Mouse (Mus musculus) liver, embryonic 14.5 days (tissue): ENCODE results near the gene Mrfap1. TPM values are rescaled to one million over a fixed set of nuclear protein-coding genes. Genes with fewer than 3 reads are reported as not detected.

Experiments used
- ATAC-seq: fragments of 200-750 bp; cut with Nextera tagmentation; 2 replicates; pipeline ENCODE4 v1.8.0; 2017; ENCODE audit warnings: moderate number of reproducible peaks, mild to moderate bottlenecking, moderate library complexity; ENCODE audit not compliant: insufficient read depth
- DNase-seq, 3 experiments: peaks; one replicate each; pipeline ENCODE4 v3.0.0-alpha.2; 2012 to 2013; ENCODE audit warnings: low read depth in 3 of 3, low spot score in 3 of 3
- H3K27ac ChIP-seq: fragments of 300-500 bp; sonication (generic); 2 replicates; pipeline ENCODE4 v1.5.1; 2014; ENCODE audit warnings: moderate library complexity, mild to moderate bottlenecking, control low read depth, inconsistent platforms
- H3K27me3 ChIP-seq: fragments of 300-500 bp; sonication (generic); 2 replicates; pipeline ENCODE4 v1.6.1; 2014; ENCODE audit warnings: mild to moderate bottlenecking, low read length, moderate library complexity; ENCODE audit not compliant: control insufficient read depth, insufficient read depth
- H3K36me3 ChIP-seq: fragments of 300-500 bp; sonication (generic); replicated peaks from 2 replicates; pipeline ENCODE4 v1.6.1; 2014; ENCODE audit warnings: low read depth; ENCODE audit not compliant: control insufficient read depth, insufficient read depth
- H3K4me1 ChIP-seq, 2 experiments: fragments of 200-500 bp in 1 of 2; fragments of 300-500 bp in 1 of 2; sonication (generic) in 1 of 2; replicated peaks; 2 replicates each; pipeline ENCODE4 v1.6.1; 2012 to 2014; ENCODE audit warnings: antibody characterized with exemption in 1 of 2, inconsistent platforms in 1 of 2, low read length in 1 of 2; ENCODE audit not compliant: control insufficient read depth in 2 of 2, insufficient read depth in 2 of 2
- H3K4me2 ChIP-seq: fragments of 300-500 bp; sonication (generic); 2 replicates; pipeline ENCODE4 v1.6.1; 2014; ENCODE audit warnings: low read depth, mild to moderate bottlenecking, control low read depth, moderate library complexity
- H3K4me3 ChIP-seq, 2 experiments: fragments of 200-500 bp in 1 of 2; fragments of 300-500 bp in 1 of 2; sonication (generic) in 1 of 2; 2 replicates each; pipeline ENCODE4 v1.5.1; 2012 to 2014; ENCODE audit warnings: low read depth in 2 of 2, low read length in 2 of 2, mild to moderate bottlenecking in 2 of 2, control low read depth in 1 of 2, inconsistent platforms in 1 of 2, moderate library complexity in 1 of 2; ENCODE audit not compliant: insufficient read depth in 1 of 2
- H3K9ac ChIP-seq: fragments of 300-500 bp; sonication (generic); replicated peaks from 2 replicates; pipeline ENCODE4 v1.6.1; 2014; ENCODE audit warnings: mild to moderate bottlenecking, control low read depth, moderate library complexity
- H3K9me3 ChIP-seq: fragments of 300-500 bp; sonication (generic); 2 replicates; pipeline ENCODE4 v1.6.1; 2016; ENCODE audit warnings: low read length, mixed read lengths; ENCODE audit not compliant: control insufficient read depth
- CTCF ChIP-seq: IDR thresholded peaks from 2 replicates; pipeline ENCODE4 v1.5.1; 2016; ENCODE audit warnings: antibody characterized with exemption, low read depth, control low read depth
- EP300 ChIP-seq: IDR thresholded peaks from 2 replicates; pipeline ENCODE4 v1.6.1; 2016; ENCODE audit warnings: antibody characterized with exemption, low read depth
- WGBS: fragments of 180-500 bp; shearing (Covaris S2); extraction: QIAGEN DNeasy Blood & Tissue Kit; methylation state at CpG from one replicate; pipeline ENCODE4 v1.1.7; 2014; ENCODE audit not compliant: insufficient replicate concordance; 5-methylcytosine and 5-hydroxymethylcytosine counted together
- polyA plus RNA-seq, 2 experiments: library from polyadenylated mRNA; depleted of rRNA in 1 of 2; stranded (reverse) in 1 of 2; unstranded in 1 of 2; fragments of >200 nt; fragmentation: Nextera tagmentation in 1 of 2; extraction: Ambion mirVana in 1 of 2; gene quantifications; 2 replicates each; pipeline versions ENCODE4 v1.2.1 to v1.2.3; 2012 to 2014

The Mrfap1 gene
- polyA plus RNA-seq, 2 experiments: 68.4 to 156 TPM

DNA sequence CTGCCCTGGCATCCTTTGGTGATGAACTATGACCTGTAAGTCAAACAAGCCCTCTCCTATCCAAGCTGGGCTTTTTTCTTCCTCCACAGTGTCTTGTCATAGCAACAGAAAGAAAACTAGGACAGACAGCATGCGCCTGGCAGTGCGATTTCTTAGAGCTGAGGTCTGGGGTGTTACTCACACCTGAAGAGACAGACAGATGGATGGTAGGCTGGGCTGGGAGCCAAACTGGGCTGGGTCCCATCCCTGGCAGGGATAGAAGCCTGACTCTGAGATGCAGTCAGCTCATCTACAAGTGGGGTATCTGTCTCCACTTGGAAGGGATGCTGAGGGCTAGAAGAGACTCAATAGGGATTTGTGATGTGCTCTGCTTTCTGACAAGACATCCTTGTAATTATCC is 42.5 kb upstream of the Mrfap1 start:
- no peaks in the 10 kb centered on the region for H3K9me3 ChIP-seq
- no peak for ATAC-seq
- H3K4me1 ChIP-seq: no peaks in the 10 kb centered on the region
- H3K4me2 ChIP-seq: no peak overlapping the region
- DNase-seq: no peak
- H3K4me3 ChIP-seq: no peak overlapping the region
- H3K9ac ChIP-seq: no peak overlapping the region
- H3K27ac ChIP-seq: no peak overlapping the region
- no peaks in the 10 kb centered on the region for H3K27me3 ChIP-seq
- no peaks in the 10 kb centered on the region for H3K36me3 ChIP-seq
- 63% methylated on average over 2 of the region's 2 CpGs for WGBS
- TF ChIP-seq CTCF (no peak), EP300 (no peak)

DNA sequence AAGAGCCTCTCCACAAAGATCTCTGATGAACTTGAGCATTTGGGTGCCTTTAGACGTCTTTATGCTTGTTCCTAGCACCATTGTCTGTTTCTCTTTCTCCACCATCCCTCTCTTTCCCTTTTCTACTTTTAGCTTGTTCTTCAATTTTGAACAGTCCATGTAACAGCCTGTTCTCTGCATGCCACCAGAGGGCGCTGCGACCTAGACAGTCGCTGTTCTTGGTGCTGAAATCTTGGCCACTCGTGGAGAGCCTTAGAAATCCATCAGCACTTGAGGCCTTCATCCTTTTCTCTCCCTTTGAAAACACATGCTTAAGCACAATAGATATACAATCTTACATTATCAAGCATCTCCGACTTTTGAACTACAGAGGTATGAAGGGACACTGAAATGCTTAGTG is 39.4 kb upstream of the Mrfap1 start:
- no peak overlapping the region for H3K4me2 ChIP-seq
- H3K4me3 ChIP-seq: no peak overlapping the region
- H3K4me1 ChIP-seq: no peaks in the 10 kb centered on the region
- no peaks in the 10 kb centered on the region for H3K9me3 ChIP-seq
- ATAC-seq: no peak
- H3K27ac ChIP-seq: no peak overlapping the region
- peak; percentile 26 to 37 (median 35) for DNase-seq
- H3K9ac ChIP-seq: no peak overlapping the region
- H3K36me3 ChIP-seq: no peaks in the 10 kb centered on the region
- 1% methylated on average over 6 of the region's 6 CpGs for WGBS
- H3K27me3 ChIP-seq: no peaks in the 10 kb centered on the region
- TF ChIP-seq CTCF (peak; percentile 91), EP300 (no peak)

DNA sequence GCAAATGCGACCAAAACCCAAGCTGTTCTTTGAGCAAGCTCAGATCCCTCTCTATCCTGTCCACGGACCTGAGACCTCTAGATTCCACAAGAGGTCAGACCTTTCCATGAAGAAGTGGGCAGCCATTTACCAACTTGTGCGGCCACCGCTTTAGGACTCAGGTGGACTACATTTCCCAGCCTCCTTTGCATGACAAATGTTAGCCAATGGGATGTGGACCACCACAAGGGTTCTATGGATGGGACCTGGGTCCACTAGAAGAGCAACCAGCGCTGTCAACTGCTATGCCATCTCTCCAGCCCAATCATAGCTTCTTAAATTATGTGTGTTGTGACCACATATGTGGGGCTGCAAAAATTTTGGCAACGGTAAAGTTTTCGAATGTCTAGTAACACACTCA is 34.7 kb upstream of the Mrfap1 start:
- no peak for DNase-seq
- 50% methylated on average over 7 of the region's 7 CpGs for WGBS

DNA sequence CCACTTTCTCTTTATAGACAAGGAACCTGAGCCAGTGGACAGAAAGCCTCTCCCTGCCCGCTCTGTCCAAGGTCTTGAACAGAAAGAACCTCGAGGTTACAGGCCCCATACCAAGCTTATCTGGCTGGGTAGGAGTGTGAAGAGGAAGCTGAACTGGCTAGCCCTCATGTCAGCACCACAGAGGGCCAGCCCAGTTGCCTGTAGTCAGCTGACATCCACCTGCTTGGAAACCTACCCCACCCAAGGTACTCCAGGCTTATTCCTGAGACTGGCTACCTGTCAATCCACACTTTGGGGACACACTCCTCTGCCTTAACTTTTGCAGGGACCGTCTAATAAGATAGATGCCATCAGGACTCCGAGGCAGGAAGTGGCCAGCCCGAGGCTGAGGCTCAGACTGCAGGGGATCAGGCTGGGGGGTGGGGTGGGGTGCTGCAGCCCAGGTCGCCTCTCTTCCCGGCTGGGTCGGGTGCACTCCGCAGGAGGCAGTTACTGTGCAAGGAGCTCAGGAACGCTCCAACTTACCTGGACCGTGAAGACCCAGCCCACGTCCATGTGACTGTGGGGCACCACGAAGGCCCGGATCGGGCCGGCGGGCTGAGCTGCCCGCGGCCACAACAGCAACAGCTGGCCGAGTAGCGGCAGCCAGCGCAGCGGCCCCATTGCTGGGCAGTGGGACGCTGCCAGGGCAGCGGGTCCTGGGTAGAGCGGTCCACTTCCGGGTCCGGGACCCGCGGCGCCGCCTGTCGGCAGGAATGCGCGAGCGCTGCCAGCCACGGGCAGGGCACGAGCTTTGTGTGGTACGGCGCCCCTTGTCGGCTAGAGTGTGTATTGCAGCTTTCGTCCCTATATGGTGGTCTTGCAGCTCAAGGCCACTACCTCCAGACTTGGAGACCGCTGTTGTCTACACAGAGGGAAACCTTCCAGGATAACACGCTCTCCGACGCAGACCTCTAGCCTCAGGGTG is 33.6 kb upstream of the Mrfap1 start, which contains the start of gene Man2b2:
Man2b2 (minus strand) TSS at position 741 of the 967 bp plus-strand sequence.
- H3K9me3 ChIP-seq: no peaks in the 10 kb centered on the region
- DNase-seq (peak; percentile 62 to 71 (median 68)), ATAC-seq (peak; percentile 86)
- H3K9ac ChIP-seq: peak within 1 kb of the TSS; percentile 73
- H3K4me1 ChIP-seq: peaks cover 0 to 6% of the 10 kb centered on the region in 2 experiments; a peak in 2 of 4 replicates
- WGBS: 2% methylated on average over 46 of the region's 46 CpGs
- TF ChIP-seq EP300 (no peak), CTCF (peak; percentile 95)
- H3K4me3 ChIP-seq: peak within 1 kb of the TSS; percentile 70 to 76
- H3K4me2 ChIP-seq: peak within 1 kb of the TSS; percentile 80
- H3K36me3 ChIP-seq: no peaks in the 10 kb centered on the region; the same call in 1 of the 2 replicates
- H3K27ac ChIP-seq: no peak within 1 kb of the TSS
- no peaks in the 10 kb centered on the region for H3K27me3 ChIP-seq

More for the DNA sequence above, 34.7 kb upstream of the Mrfap1 start:
- Histone ChIP-seq H3K27ac (no peak overlapping the region), H3K4me3 (no peak overlapping the region), H3K9me3 (no peaks in the 10 kb centered on the region), H3K9ac (no peak overlapping the region), H3K36me3 (no peaks in the 10 kb centered on the region; the same call in 1 of the 2 replicates), H3K4me2 (no peak overlapping the region), H3K27me3 (no peaks in the 10 kb centered on the region), H3K4me1 (peaks cover 0 to 6% of the 10 kb centered on the region in 2 experiments; a peak in 2 of 4 replicates)
- no peak for TF ChIP-seq CTCF
- no peak for TF ChIP-seq EP300
- ATAC-seq: no peak

DNA sequence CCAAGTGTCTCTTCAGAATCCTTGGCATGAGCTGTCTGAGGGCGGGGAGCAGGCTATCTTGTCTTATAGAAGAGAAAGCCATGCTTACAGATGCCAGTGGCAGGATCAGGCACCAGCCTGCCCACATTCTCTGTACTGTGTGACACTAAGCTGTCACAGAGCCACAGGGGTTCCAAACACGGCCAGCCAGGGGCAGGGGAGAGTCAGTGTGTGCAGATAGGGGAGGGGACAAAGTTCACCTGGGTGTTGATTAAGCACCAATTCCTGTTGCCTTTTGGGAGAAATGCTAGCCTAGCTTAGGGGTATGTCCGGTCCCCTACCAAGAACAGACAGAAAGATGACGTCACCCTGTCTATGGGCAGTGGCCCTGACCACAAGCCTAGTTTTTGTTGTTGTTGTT is 32.5 kb upstream of the Mrfap1 start:
- Histone ChIP-seq H3K27ac (no peak overlapping the region), H3K4me3 (no peak overlapping the region), H3K9me3 (no peaks in the 10 kb centered on the region), H3K36me3 (no peaks in the 10 kb centered on the region; the same call in 1 of the 2 replicates), H3K27me3 (no peaks in the 10 kb centered on the region), H3K9ac (no peak overlapping the region), H3K4me1 (peaks cover 0 to 6% of the 10 kb centered on the region in 2 experiments; a peak in 2 of 4 replicates), H3K4me2 (no peak overlapping the region; the same call in 1 of the 2 replicates)
- TF ChIP-seq EP300 (no peak), CTCF (0 out of 2 replicates have a peak, but pooled peaks have one; percentile 15)
- WGBS: 67% methylated on average over 4 of the region's 4 CpGs
- DNase-seq (no peak), ATAC-seq (no peak)
